Mouse (Mus musculus): Measurements from ENCODE around the gene Nop2.

GRCm38 (mm10) chr6:125175469-125175868 lies 43.8 kb downstream of the Nop2 start:
- no peak for TF ChIP-seq CTCF (IDR thresholded peaks at IDR 0.05; ENCODE audit: extremely low read depth, insufficient read length, insufficient replicate concordance, low read depth, low read length)
- TF ChIP-seq POLR2A (IDR thresholded peaks at IDR 0.05; ENCODE audit: low read depth, low read length), result no peak

Measured in small intestine, adult 2 months (tissue).